Mouse (Mus musculus): ENCODE measurements around the gene Kcns1.

Gene Kcns1

DNA sequence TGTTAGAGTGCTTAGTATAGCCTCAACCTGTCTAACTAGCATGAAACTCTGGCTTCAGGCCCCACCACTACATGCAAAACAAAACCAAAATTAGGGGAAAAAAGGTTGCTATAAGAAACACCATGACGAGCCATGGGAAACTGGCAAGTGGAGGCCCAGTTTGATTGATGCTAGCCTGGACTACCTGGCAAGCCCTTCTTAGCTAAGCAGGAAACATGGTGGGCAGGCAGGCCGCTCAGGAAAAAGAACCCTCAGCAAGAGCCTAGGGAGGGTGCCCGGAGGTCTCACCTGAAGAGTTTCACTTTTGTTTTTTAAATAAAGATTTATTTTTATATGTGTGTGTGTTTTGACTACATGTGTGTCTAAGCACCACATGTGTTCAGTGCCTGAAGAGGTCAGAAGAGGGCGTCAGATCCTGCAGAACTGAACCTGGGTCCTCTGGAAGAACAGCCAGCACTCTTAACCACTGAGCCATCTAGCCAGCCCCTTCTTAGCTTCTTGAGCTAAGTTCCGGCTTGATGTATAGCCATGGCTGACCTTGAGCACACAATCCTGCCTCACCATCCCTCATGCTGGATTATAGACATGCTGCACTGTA, 47.6 kb downstream of the Kcns1 start:
- 88% methylated on average over 5 of the region's 5 CpGs for WGBS

- WGBS: 70% methylated on average over 6 of the region's 6 CpGs
These were observed 51.4 kb downstream of the Kcns1 start for GRCm38 (mm10) chr2:164119503-164119902.

- 82% methylated on average over 10 of the region's 10 CpGs for WGBS
These were observed 55.4 kb downstream of the Kcns1 start for GRCm38 (mm10) chr2:164115531-164115930.

GRCm38 (mm10) chr2:164114051-164114450, 56.9 kb downstream of the Kcns1 start:
- 85% methylated on average over 6 of the region's 6 CpGs for WGBS

All from cerebral cortex, adult 2 months (tissue).